ENCODE assay signal across 16 mouse cellular contexts in genomic region chr2:51532709-51533414, GRCm38 (mm10).
DNase-seq lines count a peak whose midpoint lies in the region; ATAC-seq and TF ChIP-seq lines count a peak whose summit lies in the region.
"Had no signal": no experiment of that assay in that cellular context is flagged by ENCODE, and none has a peak within 500 bp of the region (broad histone marks: within the 10 kb centered on the region; RNA-seq: fewer than 3 reads in every experiment).

No protein-coding gene starts in this region.

- no peak for DNase-seq in hindbrain, embryonic 14.5 days (ENCODE audit: low spot score)
- no peak for DNase-seq in hindbrain, postnatal 0 days (ENCODE audit: low spot score)
- no peak for DNase-seq in lung, postnatal 0 days (ENCODE audit: low spot score)
- peak; percentile 48 for DNase-seq in mesoderm, embryonic 11.5 days (ENCODE audit: low read depth, low spot score)
- DNase-seq in forebrain, postnatal 0 days: no peak
- DNase-seq: gastrocnemius, postnatal 10 days; right cerebral cortex, adult 18-20 months; thymus, postnatal 36 days had no signal

- no peak for ATAC-seq in hindbrain, embryonic 14.5 days (ENCODE audit: low FRiP score)
- ATAC-seq in hindbrain, postnatal 0 days: no peak
- peak; percentile 67 for ATAC-seq in lung, embryonic 16.5 days (ENCODE audit: low read depth)
- no peak for ATAC-seq in lung, postnatal 0 days
- no peak for ATAC-seq in embryonic facial prominence, embryonic 12.5 days (ENCODE audit: insufficient number of reproducible peaks, insufficient read depth, low FRiP score, low TSS enrichment)
- ATAC-seq in forebrain, postnatal 0 days: no peak
- ATAC-seq: CD4-positive, CD25-positive, alpha-beta regulatory T cell, adult 4 months; forebrain, embryonic 13.5 days; midbrain, embryonic 15.5 days had no signal

- no peak overlapping the region for H3K4me3 ChIP-seq in hindbrain, embryonic 14.5 days (replicated peaks; ENCODE audit: low read length)
- H3K4me3 ChIP-seq in hindbrain, postnatal 0 days (ENCODE audit: low read length): no peak overlapping the region
- no peak overlapping the region for H3K4me3 ChIP-seq in lung, embryonic 16.5 days (ENCODE audit: low read length)
- H3K4me3 ChIP-seq in lung, postnatal 0 days (ENCODE audit: low read depth, low read length): no peak overlapping the region
- H3K4me3 ChIP-seq in embryonic facial prominence, embryonic 12.5 days: no peak overlapping the region
- H3K4me3 ChIP-seq in forebrain, postnatal 0 days (ENCODE audit: low read depth, low read length): no peak overlapping the region
- H3K4me3 ChIP-seq: forebrain, embryonic 13.5 days; left cerebral cortex, adult 2 months; midbrain, embryonic 15.5 days; neural tube, embryonic 15.5 days had no signal

- no peak for TF ChIP-seq CTCF in hindbrain, postnatal 0 days (IDR thresholded peaks at IDR 0.05; ENCODE audit: low read depth)
- no peak for TF ChIP-seq CTCF in lung, postnatal 0 days (IDR thresholded peaks at IDR 0.05)
- no peak for TF ChIP-seq CTCF in forebrain, postnatal 0 days (IDR thresholded peaks at IDR 0.05; ENCODE audit: low read depth)

- H3K27me3 ChIP-seq in hindbrain, embryonic 14.5 days (ENCODE audit: control insufficient read depth, insufficient read depth, low read length): no peaks in the 10 kb centered on the region
- H3K27me3 ChIP-seq in hindbrain, postnatal 0 days (ENCODE audit: insufficient read depth, low read length): no peaks in the 10 kb centered on the region
- H3K27me3 ChIP-seq in lung, embryonic 16.5 days (ENCODE audit: control insufficient read depth, insufficient read depth, low read depth, low read length): no peaks in the 10 kb centered on the region; the same call in 1 of the 2 replicates
- no peaks in the 10 kb centered on the region for H3K27me3 ChIP-seq in lung, postnatal 0 days (replicated peaks; ENCODE audit: insufficient read depth, low read length)
- H3K27me3 ChIP-seq in embryonic facial prominence, embryonic 12.5 days: no peaks in the 10 kb centered on the region
- H3K27me3 ChIP-seq in forebrain, postnatal 0 days (ENCODE audit: insufficient read depth, low read length): no peaks in the 10 kb centered on the region
- H3K27me3 ChIP-seq: forebrain, embryonic 13.5 days; midbrain, embryonic 15.5 days; neural tube, embryonic 15.5 days had no signal

- no peak for TF ChIP-seq EP300 in lung, postnatal 0 days (IDR thresholded peaks at IDR 0.05)

- 74% methylated on average over 11 of the region's 11 CpGs for WGBS in hindbrain, embryonic 14.5 days
- WGBS in hindbrain, postnatal 0 days: 75% methylated on average over 11 of the region's 11 CpGs
- 33% methylated on average over 11 of the region's 11 CpGs for WGBS in lung, embryonic 16.5 days
- WGBS in lung, postnatal 0 days: 47% methylated on average over 11 of the region's 11 CpGs
- WGBS in embryonic facial prominence, embryonic 12.5 days: 41% methylated on average over 11 of the region's 11 CpGs
- WGBS in forebrain, postnatal 0 days: 78% methylated on average over 11 of the region's 11 CpGs

- no peaks in the 10 kb centered on the region for H3K4me1 ChIP-seq in hindbrain, embryonic 14.5 days (replicated peaks; ENCODE audit: control insufficient read depth, insufficient read depth, low read length)
- H3K4me1 ChIP-seq in hindbrain, postnatal 0 days (ENCODE audit: insufficient read depth, low read length): no peaks in the 10 kb centered on the region
- peaks cover 20% of the 10 kb centered on the region for H3K4me1 ChIP-seq in lung, embryonic 16.5 days (replicated peaks; ENCODE audit: control insufficient read depth, insufficient read depth, low read length)
- H3K4me1 ChIP-seq in lung, postnatal 0 days (ENCODE audit: insufficient read depth, low read depth, low read length): no peaks in the 10 kb centered on the region
- peaks cover 21% of the 10 kb centered on the region for H3K4me1 ChIP-seq in embryonic facial prominence, embryonic 12.5 days
- 0 out of 2 replicates have a peak, but pooled peaks cover 4% of the 10 kb centered on the region for H3K4me1 ChIP-seq in forebrain, postnatal 0 days (ENCODE audit: insufficient read depth)
- H3K4me1 ChIP-seq: forebrain, embryonic 13.5 days had no signal

- no peaks in the 10 kb centered on the region for H3K36me3 ChIP-seq in hindbrain, embryonic 14.5 days (replicated peaks; ENCODE audit: control insufficient read depth, insufficient read depth)
- no peaks in the 10 kb centered on the region for H3K36me3 ChIP-seq in hindbrain, postnatal 0 days (ENCODE audit: insufficient read depth, low read length)
- no peaks in the 10 kb centered on the region for H3K36me3 ChIP-seq in lung, embryonic 16.5 days (ENCODE audit: control insufficient read depth, insufficient read depth, low read length)
- no peaks in the 10 kb centered on the region for H3K36me3 ChIP-seq in lung, postnatal 0 days (ENCODE audit: insufficient read depth, low read length)
- H3K36me3 ChIP-seq in embryonic facial prominence, embryonic 12.5 days: no peaks in the 10 kb centered on the region
- H3K36me3 ChIP-seq in forebrain, postnatal 0 days (ENCODE audit: insufficient read depth): no peaks in the 10 kb centered on the region
- H3K36me3 ChIP-seq: midbrain, embryonic 15.5 days; neural tube, embryonic 15.5 days had no signal

- no peak overlapping the region for H3K4me2 ChIP-seq in hindbrain, embryonic 14.5 days (replicated peaks)
- H3K4me2 ChIP-seq in hindbrain, postnatal 0 days (ENCODE audit: low read depth, low read length): no peak overlapping the region
- H3K4me2 ChIP-seq in lung, embryonic 16.5 days (ENCODE audit: low read depth, low read length): no peak overlapping the region
- H3K4me2 ChIP-seq in lung, postnatal 0 days (replicated peaks; ENCODE audit: low read depth, low read length): no peak overlapping the region
- no peak overlapping the region for H3K4me2 ChIP-seq in embryonic facial prominence, embryonic 12.5 days (replicated peaks)
- no peak overlapping the region for H3K4me2 ChIP-seq in forebrain, postnatal 0 days (ENCODE audit: low read depth)
- H3K4me2 ChIP-seq: forebrain, embryonic 13.5 days; midbrain, embryonic 15.5 days; neural tube, embryonic 15.5 days had no signal

- no peaks in the 10 kb centered on the region for H3K9me3 ChIP-seq in hindbrain, embryonic 14.5 days (ENCODE audit: control insufficient read depth, low read length)
- no peaks in the 10 kb centered on the region for H3K9me3 ChIP-seq in hindbrain, postnatal 0 days (ENCODE audit: low read length)
- no peaks in the 10 kb centered on the region for H3K9me3 ChIP-seq in lung, embryonic 16.5 days (ENCODE audit: control insufficient read depth, low read length)
- H3K9me3 ChIP-seq in lung, postnatal 0 days (ENCODE audit: low read length): no peaks in the 10 kb centered on the region
- H3K9me3 ChIP-seq in embryonic facial prominence, embryonic 12.5 days: no peaks in the 10 kb centered on the region
- H3K9me3 ChIP-seq in forebrain, postnatal 0 days (ENCODE audit: low read length): no peaks in the 10 kb centered on the region
- H3K9me3 ChIP-seq: forebrain, embryonic 13.5 days; midbrain, embryonic 15.5 days; neural tube, embryonic 15.5 days had no signal

- H3K27ac ChIP-seq in hindbrain, embryonic 14.5 days: 0 out of 2 replicates have a peak overlapping the region, but pooled peaks have one; percentile 24
- H3K27ac ChIP-seq in hindbrain, postnatal 0 days: no peak overlapping the region
- H3K27ac ChIP-seq in lung, embryonic 16.5 days (ENCODE audit: low read length): peak overlapping the region; percentile 47; the same call in 1 of the 2 replicates
- H3K27ac ChIP-seq in lung, postnatal 0 days (ENCODE audit: low read length): no peak overlapping the region
- H3K27ac ChIP-seq in embryonic facial prominence, embryonic 12.5 days: peak overlapping the region; percentile 23; the same call in 1 of the 2 replicates
- H3K27ac ChIP-seq in forebrain, postnatal 0 days (ENCODE audit: low read depth, low read length): no peak overlapping the region
- H3K27ac ChIP-seq: forebrain, embryonic 13.5 days; left cerebral cortex, adult 2 months; liver, embryonic 14.5 days; midbrain, embryonic 15.5 days; neural tube, embryonic 15.5 days had no signal

- H3K9ac ChIP-seq in hindbrain, embryonic 14.5 days: no peak overlapping the region
- H3K9ac ChIP-seq in hindbrain, postnatal 0 days (replicated peaks; ENCODE audit: low read length): no peak overlapping the region
- H3K9ac ChIP-seq in lung, embryonic 16.5 days (ENCODE audit: low read length): no peak overlapping the region
- no peak overlapping the region for H3K9ac ChIP-seq in lung, postnatal 0 days (replicated peaks; ENCODE audit: low read depth)
- H3K9ac ChIP-seq in embryonic facial prominence, embryonic 12.5 days: no peak overlapping the region
- no peak overlapping the region for H3K9ac ChIP-seq in forebrain, postnatal 0 days
- H3K9ac ChIP-seq: forebrain, embryonic 13.5 days; liver, embryonic 14.5 days; midbrain, embryonic 15.5 days; neural tube, embryonic 15.5 days had no signal

Comparison
In these comparisons a context has a peak if more than half of its experiments do, and no peak if none do; other contexts are left out.
1. H3K27ac ChIP-seq: peak in hindbrain, embryonic 14.5 days (single experiment), lung, embryonic 16.5 days (single experiment) and embryonic facial prominence, embryonic 12.5 days (single experiment); none in hindbrain, postnatal 0 days (single experiment), lung, postnatal 0 days (single experiment) and forebrain, postnatal 0 days (single experiment).